Mouse (Mus musculus): ENCODE results near the gene Pmpca. TPM values are rescaled to one million over a fixed set of nuclear protein-coding genes. Genes with fewer than 3 reads are reported as not detected.
A peak's percentile ranks its signal among the peaks of the same experiment; 100 is the strongest.

Gene Pmpca
- polyA plus RNA-seq, 1 experiment from 2014 or later: 91.1 TPM

GRCm38 (mm10) chr2:26439671-26440070 is 50.5 kb downstream of the Pmpca start:
- peaks cover 67% of the 10 kb centered on the region for H3K36me3 ChIP-seq
- H3K4me3 ChIP-seq: no peak overlapping the region
- no peak overlapping the region for H3K4me2 ChIP-seq
- no peak overlapping the region; the same call in 1 of the 2 replicates for H3K27ac ChIP-seq
- no peak for ATAC-seq (ENCODE audit: insufficient number of reproducible peaks, low FRiP score, low TSS enrichment, low read depth)
- peaks cover 34% of the 10 kb centered on the region for H3K4me1 ChIP-seq
- H3K9ac ChIP-seq: no peak overlapping the region
- no peaks in the 10 kb centered on the region for H3K9me3 ChIP-seq
- 86% methylated on average over 6 of the region's 6 CpGs for whole genome bisulfite sequencing
- H3K27me3 ChIP-seq: no peaks in the 10 kb centered on the region

DNA sequence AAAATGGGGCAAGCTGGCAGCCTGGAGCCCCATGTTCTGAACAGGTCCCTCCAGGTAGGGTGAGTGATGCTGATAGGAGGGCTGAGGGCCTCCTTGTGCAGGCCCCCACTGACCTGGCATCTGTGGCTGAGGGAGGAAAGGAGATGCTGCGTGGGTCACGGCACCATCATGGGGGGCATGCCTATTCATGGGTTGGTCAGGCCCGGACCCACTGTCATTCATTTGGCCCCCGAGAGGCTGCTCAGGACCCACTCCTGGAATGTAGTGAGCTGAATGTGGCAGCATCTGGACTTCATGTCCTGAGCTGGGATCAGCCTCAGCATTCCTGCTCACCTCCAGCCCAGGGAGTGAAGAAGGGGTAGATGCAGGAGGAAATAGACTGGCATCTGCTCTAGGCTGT is 52.1 kb downstream of the Pmpca start:
- Histone ChIP-seq H3K4me3 (no peak overlapping the region), H3K27ac (no peak overlapping the region), H3K9ac (no peak overlapping the region), H3K27me3 (no peaks in the 10 kb centered on the region), H3K4me1 (peaks cover 36% of the 10 kb centered on the region), H3K36me3 (peaks cover 51% of the 10 kb centered on the region), H3K4me2 (no peak overlapping the region), H3K9me3 (no peaks in the 10 kb centered on the region)
- 94% methylated on average over 4 of the region's 4 CpGs for WGBS
- no peak for ATAC-seq (ENCODE audit: insufficient number of reproducible peaks, low FRiP score, low TSS enrichment, low read depth)

- ATAC-seq (ENCODE audit: insufficient number of reproducible peaks, low FRiP score, low TSS enrichment, low read depth): no peak
- Histone ChIP-seq H3K27me3 (no peaks in the 10 kb centered on the region), H3K27ac (no peak overlapping the region), H3K4me2 (no peak overlapping the region), H3K4me1 (peaks cover 40% of the 10 kb centered on the region), H3K9me3 (no peaks in the 10 kb centered on the region), H3K4me3 (no peak overlapping the region), H3K9ac (no peak overlapping the region), H3K36me3 (peaks cover 50% of the 10 kb centered on the region)
- 61% methylated on average over 5 of the region's 5 CpGs for WGBS
Observed at GRCm38 (mm10) chr2:26441688-26442087, 52.5 kb downstream of the Pmpca start.

DNA sequence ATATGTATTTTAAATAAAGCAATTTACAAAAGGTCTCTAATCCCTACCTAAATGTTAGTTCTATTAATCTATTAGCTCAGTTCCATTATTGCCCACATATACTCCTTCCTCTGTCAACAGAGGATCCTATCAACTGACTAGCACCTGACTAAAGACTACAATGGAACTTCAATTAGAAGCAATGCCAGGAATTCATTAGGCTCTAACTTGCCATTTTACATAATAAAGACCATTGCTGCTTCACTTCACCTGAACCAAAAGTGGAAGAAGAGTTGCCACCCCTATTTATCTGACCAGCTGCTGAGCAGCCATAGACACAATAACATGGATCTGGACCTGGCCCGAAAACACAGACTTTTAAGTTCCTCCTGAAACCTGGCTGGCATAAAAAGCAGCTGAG is 53.7 kb downstream of the Pmpca start:
- no peak overlapping the region for H3K9ac ChIP-seq
- H3K27ac ChIP-seq: no peak overlapping the region
- WGBS: 91% methylated on average over 1 of the region's 1 CpGs
- peaks cover 44% of the 10 kb centered on the region for H3K4me1 ChIP-seq
- no peak overlapping the region for H3K4me2 ChIP-seq
- no peak for ATAC-seq (ENCODE audit: insufficient number of reproducible peaks, low FRiP score, low TSS enrichment, low read depth)
- no peaks in the 10 kb centered on the region for H3K27me3 ChIP-seq
- no peaks in the 10 kb centered on the region for H3K9me3 ChIP-seq
- H3K4me3 ChIP-seq: no peak overlapping the region
- H3K36me3 ChIP-seq: peaks cover 40% of the 10 kb centered on the region

- H3K9ac ChIP-seq: peak overlapping the region; percentile 75
- ATAC-seq (ENCODE audit: insufficient number of reproducible peaks, low FRiP score, low TSS enrichment, low read depth): no peak
- no peaks in the 10 kb centered on the region for H3K27me3 ChIP-seq
- H3K4me2 ChIP-seq: peak overlapping the region; percentile 56
- peaks cover 36% of the 10 kb centered on the region for H3K4me1 ChIP-seq
- H3K36me3 ChIP-seq: peaks cover 30% of the 10 kb centered on the region
- 48% methylated on average over 3 of the region's 3 CpGs for WGBS
- H3K9me3 ChIP-seq: no peaks in the 10 kb centered on the region
- peak overlapping the region; percentile 75 for H3K4me3 ChIP-seq
- no peak overlapping the region for H3K27ac ChIP-seq
Observed at GRCm38 (mm10) chr2:26443876-26444275, 54.7 kb downstream of the Pmpca start.

DNA sequence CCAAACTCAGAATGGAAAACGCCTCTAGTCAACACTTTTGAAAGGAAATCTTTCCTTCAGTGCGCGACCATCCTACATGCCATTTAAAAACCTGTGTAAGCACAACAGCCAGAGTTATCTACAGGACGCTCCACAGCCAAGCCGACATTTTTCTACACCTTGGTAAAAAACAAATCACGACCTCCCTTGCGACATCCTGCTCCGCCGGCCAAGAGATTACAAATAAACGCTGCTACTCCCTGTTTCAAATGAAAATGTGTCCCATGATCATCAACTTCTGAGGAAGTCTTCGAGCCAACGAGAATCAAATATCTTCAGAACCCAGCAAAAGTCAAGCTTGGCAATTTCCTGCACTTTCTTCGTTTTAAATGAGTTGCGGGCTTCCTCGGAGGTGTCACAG is 55.2 kb downstream of the Pmpca start:
- WGBS: 1% methylated on average over 15 of the region's 15 CpGs
- Histone ChIP-seq H3K4me3 (peak overlapping the region; percentile 75), H3K27ac (peak overlapping the region; percentile 92), H3K27me3 (no peaks in the 10 kb centered on the region), H3K4me1 (peaks cover 36% of the 10 kb centered on the region), H3K36me3 (peaks cover 25% of the 10 kb centered on the region), H3K4me2 (peak overlapping the region; percentile 56), H3K9me3 (no peaks in the 10 kb centered on the region), H3K9ac (peak overlapping the region; percentile 75)
- ATAC-seq (ENCODE audit: insufficient number of reproducible peaks, low FRiP score, low TSS enrichment, low read depth): no peak

GRCm38 (mm10) chr2:26444946-26445665 is 56.0 kb downstream of the Pmpca start, which contains the start of gene Sec16a:
TSS of gene Sec16a (minus strand) at chr2:26445216.
- Histone ChIP-seq H3K36me3 (peaks cover 18% of the 10 kb centered on the region), H3K4me3 (peak within 1 kb of the TSS; percentile 75), H3K9ac (peak within 1 kb of the TSS; percentile 75), H3K27me3 (no peaks in the 10 kb centered on the region), H3K4me2 (peak within 1 kb of the TSS; percentile 85), H3K9me3 (no peaks in the 10 kb centered on the region), H3K27ac (peak within 1 kb of the TSS; percentile 92), H3K4me1 (peaks cover 36% of the 10 kb centered on the region)
- under 1% methylated on average over 61 of the region's 61 CpGs for WGBS
- ATAC-seq (ENCODE audit: insufficient number of reproducible peaks, low FRiP score, low TSS enrichment, low read depth): peak; percentile 94

GRCm38 (mm10) chr2:26445666-26446445 is 56.7 kb downstream of the Pmpca start:
- ATAC-seq (ENCODE audit: insufficient number of reproducible peaks, low FRiP score, low TSS enrichment, low read depth): peak; percentile 88
- Histone ChIP-seq H3K27me3 (no peaks in the 10 kb centered on the region), H3K9ac (peak overlapping the region; percentile 38), H3K9me3 (no peaks in the 10 kb centered on the region), H3K36me3 (peaks cover 10% of the 10 kb centered on the region), H3K4me1 (peaks cover 36% of the 10 kb centered on the region), H3K27ac (peak overlapping the region; percentile 89), H3K4me2 (peak overlapping the region; percentile 85), H3K4me3 (peak overlapping the region; percentile 75)
- under 1% methylated on average over 44 of the region's 44 CpGs for WGBS

DNA sequence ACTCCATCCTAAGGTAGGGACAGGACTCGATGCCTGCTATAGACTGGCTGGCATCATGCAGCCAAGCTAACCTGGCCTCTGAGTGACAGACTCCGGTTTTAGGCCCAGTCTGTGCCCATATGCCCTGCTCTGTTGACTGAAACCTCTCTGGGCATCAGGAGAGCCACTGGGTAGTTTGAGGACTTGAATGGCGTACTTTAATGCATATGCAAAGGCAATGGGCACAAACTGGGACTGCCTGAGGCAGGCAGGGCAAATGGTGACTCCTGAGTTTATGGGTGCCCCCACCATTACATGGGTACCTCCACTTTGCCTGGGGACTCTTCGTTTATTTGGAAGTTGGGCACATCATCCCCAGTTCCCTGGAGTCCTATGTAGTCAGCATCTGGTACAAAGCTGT is 57.5 kb downstream of the Pmpca start:
- H3K9ac ChIP-seq: peak overlapping the region; percentile 38
- peaks cover 36% of the 10 kb centered on the region for H3K4me1 ChIP-seq
- peak overlapping the region; percentile 89; the same call in 1 of the 2 replicates for H3K27ac ChIP-seq
- H3K4me3 ChIP-seq: peak overlapping the region; percentile 75
- H3K9me3 ChIP-seq: no peaks in the 10 kb centered on the region
- ATAC-seq (ENCODE audit: insufficient number of reproducible peaks, low FRiP score, low TSS enrichment, low read depth): no peak
- WGBS: 68% methylated on average over 4 of the region's 4 CpGs
- H3K36me3 ChIP-seq: peaks cover 2% of the 10 kb centered on the region
- H3K4me2 ChIP-seq: peak overlapping the region; percentile 85
- H3K27me3 ChIP-seq: no peaks in the 10 kb centered on the region

Other genes with a start within 250 kb of the Pmpca start
- not detected in 2 replicates for gene Lhx3, start 181.1 kb upstream of the Pmpca start, polyA plus RNA-seq (2015; fragmentation: Nextera tagmentation; extraction: Ambion mirVana)
- gene Qsox2, start 151.8 kb upstream of the Pmpca start, polyA plus RNA-seq (2015; fragmentation: Nextera tagmentation; extraction: Ambion mirVana): 18.2 and 20.7 TPM in 2 replicates
- 0.05 and 0.06 TPM in 2 replicates for gene Ccdc187, start 94.8 kb upstream of the Pmpca start, polyA plus RNA-seq (2015; fragmentation: Nextera tagmentation; extraction: Ambion mirVana)
- 40.7 and 41.8 TPM in 2 replicates for gene Gpsm1, start 73.8 kb upstream of the Pmpca start, polyA plus RNA-seq (2015; fragmentation: Nextera tagmentation; extraction: Ambion mirVana)
- gene Dnlz, start 37.2 kb upstream of the Pmpca start, polyA plus RNA-seq (2015; fragmentation: Nextera tagmentation; extraction: Ambion mirVana): 25.4 TPM in 2 replicates
- gene Card9, start 28.4 kb upstream of the Pmpca start, polyA plus RNA-seq (2015; fragmentation: Nextera tagmentation; extraction: Ambion mirVana): 0.83 and 1.1 TPM in 2 replicates
- 23.7 and 25.8 TPM in 2 replicates for gene Snapc4, start 8.7 kb upstream of the Pmpca start, polyA plus RNA-seq (2015; fragmentation: Nextera tagmentation; extraction: Ambion mirVana)
- gene Entr1, start within 50 bp of the Pmpca start, polyA plus RNA-seq (2015; fragmentation: Nextera tagmentation; extraction: Ambion mirVana): 111 and 121 TPM in 2 replicates
- gene Inpp5e, start 19.9 kb downstream of the Pmpca start, polyA plus RNA-seq (2015; fragmentation: Nextera tagmentation; extraction: Ambion mirVana): 17.1 and 19.6 TPM in 2 replicates
- 26.2 and 30.5 TPM in 2 replicates for gene Sec16a, start 55.9 kb downstream of the Pmpca start, polyA plus RNA-seq (2015; fragmentation: Nextera tagmentation; extraction: Ambion mirVana)
- 23.1 and 24.3 TPM in 2 replicates for gene Notch1, start 127.3 kb downstream of the Pmpca start, polyA plus RNA-seq (2015; fragmentation: Nextera tagmentation; extraction: Ambion mirVana)
- gene Egfl7, start 190.7 kb downstream of the Pmpca start, polyA plus RNA-seq (2015; fragmentation: Nextera tagmentation; extraction: Ambion mirVana): 107 and 122 TPM in 2 replicates
- gene Gm20532, start 197.3 kb downstream of the Pmpca start, polyA plus RNA-seq (2015; fragmentation: Nextera tagmentation; extraction: Ambion mirVana): 0.24 TPM in 1 of 2 replicates, not detected in the other
- gene Agpat2, start 215.1 kb downstream of the Pmpca start, polyA plus RNA-seq (2015; fragmentation: Nextera tagmentation; extraction: Ambion mirVana): 31.5 and 36.3 TPM in 2 replicates
- gene Fam69b, start 239.1 kb downstream of the Pmpca start, polyA plus RNA-seq (2015; fragmentation: Nextera tagmentation; extraction: Ambion mirVana): 32.0 and 42.8 TPM in 2 replicates